Mouse (Mus musculus): Measurements from ENCODE around the gene Trappc11.
"Not testable (repeated sequence)": the region's sequence is repeated elsewhere in the genome, so short reads cannot be mapped to it uniquely, and the experiment has no call there.

The Trappc11 gene

GRCm38 (mm10) chr8:47487231-47487630, 46.0 kb downstream of the Trappc11 start:
- no peak for DNase-seq (ENCODE audit: inconsistent age in 2 of 2, low spot score in 1 of 2)

- no peak for DNase-seq (ENCODE audit: inconsistent age in 2 of 2, low spot score in 1 of 2)
Measured at GRCm38 (mm10) chr8:47482354-47483071, 50.8 kb downstream of the Trappc11 start.

GRCm38 (mm10) chr8:47480039-47480438, 53.2 kb downstream of the Trappc11 start:
- no peak for DNase-seq (ENCODE audit: inconsistent age in 2 of 2, low spot score in 1 of 2)

GRCm38 (mm10) chr8:47461650-47462049, 71.6 kb downstream of the Trappc11 start:
- DNase-seq (ENCODE audit: inconsistent age in 2 of 2, low spot score in 1 of 2): peak; percentile 24 to 41

GRCm38 (mm10) chr8:47459216-47459749, 74.0 kb downstream of the Trappc11 start:
- peak in 1 of 2 experiments; percentile 23 for DNase-seq (ENCODE audit: inconsistent age in 2 of 2, low spot score in 1 of 2)

GRCm38 (mm10) chr8:47458591-47458990, 74.7 kb downstream of the Trappc11 start:
- peak in 1 of 2 experiments; percentile 21 for DNase-seq (ENCODE audit: inconsistent age in 2 of 2, low spot score in 1 of 2)

GRCm38 (mm10) chr8:47449211-47449610, 84.1 kb downstream of the Trappc11 start:
- not testable (repeated sequence) for DNase-seq (ENCODE audit: inconsistent age in 2 of 2, low spot score in 1 of 2)

- DNase-seq (ENCODE audit: inconsistent age in 2 of 2, low spot score in 1 of 2): no peak
Measured at GRCm38 (mm10) chr8:47446312-47447046, 86.8 kb downstream of the Trappc11 start, which contains the start of gene Stox2. TSS of gene Stox2 (minus strand) at chr8:47446362.
